Comparison of ENCODE assay signal across 17 mouse cellular contexts in the genomic region with DNA sequence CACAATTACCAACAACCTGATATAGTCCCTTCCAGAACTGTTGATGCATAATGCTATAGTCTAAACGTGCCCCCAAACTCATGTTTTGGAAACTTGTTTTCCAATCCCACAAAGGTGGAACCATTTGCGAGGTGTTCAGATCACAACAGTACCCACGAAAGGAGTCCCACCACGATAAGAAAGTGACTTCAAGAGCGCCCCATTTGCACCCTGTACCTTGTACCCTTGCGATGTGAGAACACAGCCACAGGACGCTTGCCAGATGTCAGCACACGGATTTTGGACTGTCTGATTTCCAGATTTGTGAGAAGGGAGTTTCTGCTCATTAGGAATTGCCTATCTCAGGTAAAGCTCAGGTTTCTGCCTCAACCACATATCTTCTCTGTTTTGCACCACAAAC.
"Had no signal": no experiment of that assay in that cellular context is flagged by ENCODE, and none has a peak within 500 bp of the region (broad histone marks: within the 10 kb centered on the region; RNA-seq: fewer than 3 reads in every experiment).

No protein-coding gene starts in this region.

- H3K4me3 ChIP-seq: hindbrain, embryonic 15.5 days; left cerebral cortex, adult 2 months; limb, embryonic 10.5 days; liver, embryonic 15.5 days; lung, embryonic 15.5 days; midbrain, embryonic 15.5 days; neural tube, embryonic 12.5 days; stomach, embryonic 15.5 days had no signal

- DNase-seq: lung, postnatal 14 days; retina, postnatal 1 day; right cerebral cortex, postnatal 4 days; spleen, adult 18-20 months; thymus, postnatal 36 days had no signal

- H3K27ac ChIP-seq: hindbrain, embryonic 15.5 days; left cerebral cortex, adult 2 months; limb, embryonic 10.5 days; liver, embryonic 15.5 days; lung, embryonic 15.5 days; macrophage; midbrain, embryonic 15.5 days; neural tube, embryonic 12.5 days; stomach, embryonic 15.5 days had no signal

- H3K27me3 ChIP-seq: hindbrain, embryonic 15.5 days; liver, embryonic 15.5 days; lung, embryonic 15.5 days; megakaryocyte, embryonic 14.5 days; midbrain, embryonic 15.5 days; neural tube, embryonic 12.5 days; stomach, embryonic 15.5 days had no signal

- H3K4me2 ChIP-seq: hindbrain, embryonic 15.5 days; liver, embryonic 15.5 days; lung, embryonic 15.5 days; midbrain, embryonic 11.5 days; midbrain, embryonic 15.5 days; neural tube, embryonic 12.5 days; stomach, embryonic 15.5 days had no signal

- ATAC-seq: intestine, embryonic 16.5 days; midbrain, embryonic 15.5 days had no signal

- H3K9me3 ChIP-seq: hindbrain, embryonic 15.5 days; limb, embryonic 10.5 days; liver, embryonic 15.5 days; lung, embryonic 15.5 days; megakaryocyte, embryonic 14.5 days; midbrain, embryonic 15.5 days; neural tube, embryonic 12.5 days; stomach, embryonic 15.5 days had no signal

- H3K36me3 ChIP-seq: hindbrain, embryonic 15.5 days; lung, embryonic 15.5 days; midbrain, embryonic 15.5 days; stomach, embryonic 15.5 days had no signal

- H3K9ac ChIP-seq: hindbrain, embryonic 15.5 days; liver, embryonic 15.5 days; lung, embryonic 15.5 days; midbrain, embryonic 15.5 days; neural tube, embryonic 12.5 days; stomach, embryonic 15.5 days had no signal

- H3K4me1 ChIP-seq: hindbrain, embryonic 15.5 days; limb, embryonic 10.5 days; lung, embryonic 15.5 days; midbrain, embryonic 15.5 days; neural tube, embryonic 12.5 days; stomach, embryonic 15.5 days had no signal
